Comparison of ENCODE assay signal across 12 mouse cellular contexts in genomic region chr10:107925306-107925705, GRCm38 (mm10). TPM values are rescaled to one million over a fixed set of nuclear protein-coding genes. Genes with fewer than 3 reads are reported as not detected.
DNase-seq lines count a peak whose midpoint lies in the region; ATAC-seq and TF ChIP-seq lines count a peak whose summit lies in the region.
"Had no signal": no experiment of that assay in that cellular context is flagged by ENCODE, and none has a peak within 500 bp of the region (broad histone marks: within the 10 kb centered on the region; RNA-seq: fewer than 3 reads in every experiment).

No protein-coding gene starts in this region.

- H3K36me3 ChIP-seq in forebrain, postnatal 0 days (ENCODE audit: insufficient read depth) = no peaks in the 10 kb centered on the region
- H3K36me3 ChIP-seq in forebrain, embryonic 12.5 days (replicated peaks) = no peaks in the 10 kb centered on the region
- H3K36me3 ChIP-seq in lung, embryonic 14.5 days (ENCODE audit: insufficient read depth) = no peaks in the 10 kb centered on the region
- no peaks in the 10 kb centered on the region for H3K36me3 ChIP-seq in E14TG2a.4 (ENCODE audit: insufficient read depth, low read length)
- H3K36me3 ChIP-seq: heart, embryonic 15.5 days; limb, embryonic 12.5 days had no signal

- H3K4me3 ChIP-seq in forebrain, postnatal 0 days (ENCODE audit: low read depth, low read length) = no peak overlapping the region
- H3K4me3 ChIP-seq in forebrain, embryonic 12.5 days (replicated peaks) = no peak overlapping the region
- H3K4me3 ChIP-seq in lung, embryonic 14.5 days (ENCODE audit: low read depth, low read length) = no peak overlapping the region
- H3K4me3 ChIP-seq in E14TG2a.4 (replicated peaks; ENCODE audit: low read length) = no peak overlapping the region
- H3K4me3 ChIP-seq: heart, embryonic 15.5 days; limb, embryonic 12.5 days had no signal

- TF ChIP-seq CTCF in forebrain, postnatal 0 days (IDR thresholded peaks at IDR 0.05; ENCODE audit: low read depth) = peak; percentile 66
- peak; percentile 59 for TF ChIP-seq CTCF in lung, embryonic 14.5 days (IDR thresholded peaks at IDR 0.05; ENCODE audit: low read depth)
- TF ChIP-seq CTCF in E14TG2a.4 (conservative IDR thresholded peaks at IDR 0.05; ENCODE audit: low read length) = peak; percentile 31; the same call in 1 of the 2 replicates

- peak; percentile 56 for DNase-seq in forebrain, postnatal 0 days
- peak; percentile 82 for DNase-seq in lung, embryonic 14.5 days
- no peak for DNase-seq in lung, postnatal 14 days
- peak; percentile 20 for DNase-seq in brain, embryonic 18.5 days (ENCODE audit: low read depth, low spot score)
- DNase-seq in right cerebral cortex, adult 2 months (ENCODE audit: low spot score in 2 of 2) = no peak
- DNase-seq in layer of hippocampus, adult 8-10 months (ENCODE audit: low spot score in 2 of 2) = no peak
- DNase-seq: cerebellum, adult 18-20 months; lung, postnatal 36 days had no signal

- no peak for ATAC-seq in forebrain, postnatal 0 days
- no peak for ATAC-seq in forebrain, embryonic 12.5 days (ENCODE audit: low FRiP score)
- ATAC-seq in lung, embryonic 14.5 days (ENCODE audit: insufficient read depth) = no peak

- H3K27ac ChIP-seq in forebrain, postnatal 0 days (ENCODE audit: low read depth, low read length) = no peak overlapping the region
- H3K27ac ChIP-seq in forebrain, embryonic 12.5 days = no peak overlapping the region
- no peak overlapping the region for H3K27ac ChIP-seq in lung, embryonic 14.5 days (ENCODE audit: low read depth)
- H3K27ac ChIP-seq: heart, embryonic 15.5 days; limb, embryonic 12.5 days had no signal

- H3K4me1 ChIP-seq in forebrain, postnatal 0 days (ENCODE audit: insufficient read depth) = no peaks in the 10 kb centered on the region
- no peaks in the 10 kb centered on the region for H3K4me1 ChIP-seq in forebrain, embryonic 12.5 days
- H3K4me1 ChIP-seq in lung, embryonic 14.5 days (ENCODE audit: insufficient read depth) = peaks cover 2% of the 10 kb centered on the region; the same call in 1 of the 2 replicates
- H3K4me1 ChIP-seq in E14TG2a.4 (replicated peaks; ENCODE audit: low read depth, low read length) = no peaks in the 10 kb centered on the region
- H3K4me1 ChIP-seq: limb, embryonic 12.5 days had no signal

- no peak overlapping the region for H3K4me2 ChIP-seq in forebrain, postnatal 0 days (ENCODE audit: low read depth)
- H3K4me2 ChIP-seq in forebrain, embryonic 12.5 days = no peak overlapping the region
- H3K4me2 ChIP-seq in lung, embryonic 14.5 days = no peak overlapping the region
- H3K4me2 ChIP-seq: heart, embryonic 15.5 days; limb, embryonic 12.5 days had no signal

- no peaks in the 10 kb centered on the region for H3K27me3 ChIP-seq in forebrain, postnatal 0 days (ENCODE audit: insufficient read depth, low read length)
- no peaks in the 10 kb centered on the region for H3K27me3 ChIP-seq in forebrain, embryonic 12.5 days
- no peaks in the 10 kb centered on the region for H3K27me3 ChIP-seq in lung, embryonic 14.5 days (ENCODE audit: insufficient read depth, low read length)
- H3K27me3 ChIP-seq in E14TG2a.4 (ENCODE audit: insufficient read depth, low read length) = no peaks in the 10 kb centered on the region
- H3K27me3 ChIP-seq: heart, embryonic 15.5 days; limb, embryonic 12.5 days had no signal

- no peaks in the 10 kb centered on the region for H3K9me3 ChIP-seq in forebrain, postnatal 0 days (ENCODE audit: low read length)
- H3K9me3 ChIP-seq in forebrain, embryonic 12.5 days = no peaks in the 10 kb centered on the region
- H3K9me3 ChIP-seq in lung, embryonic 14.5 days (ENCODE audit: low read depth, low read length) = no peaks in the 10 kb centered on the region
- H3K9me3 ChIP-seq in E14TG2a.4 (ENCODE audit: low read length) = peaks cover 5% of the 10 kb centered on the region; the same call in 1 of the 2 replicates
- H3K9me3 ChIP-seq: heart, embryonic 15.5 days; limb, embryonic 12.5 days had no signal

- no peak overlapping the region for H3K9ac ChIP-seq in forebrain, postnatal 0 days
- H3K9ac ChIP-seq in forebrain, embryonic 12.5 days = no peak overlapping the region
- no peak overlapping the region for H3K9ac ChIP-seq in lung, embryonic 14.5 days
- H3K9ac ChIP-seq: heart, embryonic 15.5 days; limb, embryonic 12.5 days had no signal

RNA-seq across cellular contexts. Expression of gene Otogl, which starts 13.4 kb away (rescaled TPM):
- total RNA-seq in forebrain, postnatal 0 days (2014; rRNA removed) = 0.43 and 0.46 TPM in 2 replicates
- polyA plus RNA-seq in forebrain, postnatal 0 days (2015; fragmentation: Nextera tagmentation; extraction: Ambion mirVana) = 0.11 and 0.21 TPM in 2 replicates
- not detected in 2 replicates for polyA plus RNA-seq in forebrain, embryonic 12.5 days (2016; fragmentation: Nextera tagmentation; extraction: Ambion mirVana)
- polyA plus RNA-seq in lung, embryonic 14.5 days (2014; fragmentation: Nextera tagmentation; extraction: Ambion mirVana) = 0.19 and 0.25 TPM in 2 replicates
- total RNA-seq in layer of hippocampus, adult 8-10 months (2022) = under 1 TPM; 0.25 to 0.41 (median 0.39) TPM

Comparison
In these comparisons a context has a peak if more than half of its experiments do, and no peak if none do; other contexts are left out.
1. DNase-seq: peak in forebrain, postnatal 0 days (single experiment), lung, embryonic 14.5 days (single experiment) and brain, embryonic 18.5 days (single experiment); none in lung, postnatal 14 days (single experiment), right cerebral cortex, adult 2 months (0 of 2) and layer of hippocampus, adult 8-10 months (0 of 2).
2. Peak in every context shown above with its lines, with median percentiles within 50 percentile points of each other: CTCF ChIP-seq.